Mouse (Mus musculus) liver (tissue): ENCODE results near the gene Def8.

Experiments used
- DNase-seq: peaks from one replicate; pipeline ENCODE4 v3.0.0-alpha.2; 2020; ENCODE audit warnings: mixed read lengths

Gene Def8

GRCm38 (mm10) chr8:123497699-123498098 lies 74.4 kb downstream of the Def8 start:
- DNase-seq = no peak

- no peak for DNase-seq
Observed at GRCm38 (mm10) chr8:123498963-123499362, 75.6 kb downstream of the Def8 start.

DNA sequence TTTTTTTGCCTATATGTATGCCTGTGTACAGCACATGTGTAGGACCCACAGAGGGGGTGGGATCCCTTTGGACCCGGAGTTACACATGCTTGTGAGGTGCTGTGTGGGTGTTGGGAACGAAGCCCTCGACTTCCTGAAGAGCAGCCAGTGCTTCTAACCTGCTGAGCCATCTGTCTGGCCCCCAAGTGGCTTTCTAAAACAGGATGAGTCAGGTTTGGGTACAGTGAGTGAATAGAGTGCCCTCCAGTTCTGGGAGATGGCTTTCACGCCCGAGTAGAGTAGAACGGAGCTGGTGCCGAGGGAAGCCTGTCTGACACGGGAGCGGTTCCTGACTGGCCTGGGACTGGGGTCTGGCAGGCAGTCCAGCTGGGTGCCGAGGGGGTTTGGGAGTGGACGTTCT lies 76.2 kb downstream of the Def8 start:
- DNase-seq = no peak

GRCm38 (mm10) chr8:123502192-123502591 lies 78.9 kb downstream of the Def8 start:
- DNase-seq = no peak

DNA sequence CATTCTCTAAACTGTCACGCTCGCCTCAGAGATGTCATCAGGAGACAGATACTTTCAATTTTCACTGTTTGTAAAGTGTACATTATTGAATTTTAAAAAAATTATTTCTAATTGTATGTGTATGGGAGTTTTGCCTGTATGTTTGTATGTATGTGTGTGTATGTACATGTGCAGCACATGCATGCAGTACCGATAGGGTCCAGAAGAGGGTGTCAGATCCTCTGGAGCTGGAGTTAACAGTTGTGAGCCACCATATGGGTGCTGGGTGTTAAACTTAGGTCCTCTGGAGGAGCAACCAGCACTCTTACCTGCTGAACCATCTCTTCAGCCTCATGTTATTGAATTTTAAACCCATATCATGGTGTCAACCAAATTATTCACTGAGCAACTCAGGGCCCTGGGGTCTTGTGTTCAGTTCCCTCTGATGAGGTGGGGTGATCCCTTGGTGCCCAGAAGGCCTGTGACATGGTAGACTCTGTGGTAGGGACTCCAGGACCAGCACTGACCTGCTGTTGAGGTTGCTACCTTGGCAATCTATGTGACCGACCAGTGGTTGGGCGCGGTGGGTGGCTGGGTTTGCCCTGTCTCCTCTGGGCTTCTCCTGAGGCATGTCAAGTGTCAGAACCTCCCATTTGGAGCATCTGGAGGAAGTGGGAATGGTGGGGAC lies 80.6 kb downstream of the Def8 start:
- no peak for DNase-seq

- no peak for DNase-seq
Observed at GRCm38 (mm10) chr8:123504591-123505195, 81.4 kb downstream of the Def8 start.

DNA sequence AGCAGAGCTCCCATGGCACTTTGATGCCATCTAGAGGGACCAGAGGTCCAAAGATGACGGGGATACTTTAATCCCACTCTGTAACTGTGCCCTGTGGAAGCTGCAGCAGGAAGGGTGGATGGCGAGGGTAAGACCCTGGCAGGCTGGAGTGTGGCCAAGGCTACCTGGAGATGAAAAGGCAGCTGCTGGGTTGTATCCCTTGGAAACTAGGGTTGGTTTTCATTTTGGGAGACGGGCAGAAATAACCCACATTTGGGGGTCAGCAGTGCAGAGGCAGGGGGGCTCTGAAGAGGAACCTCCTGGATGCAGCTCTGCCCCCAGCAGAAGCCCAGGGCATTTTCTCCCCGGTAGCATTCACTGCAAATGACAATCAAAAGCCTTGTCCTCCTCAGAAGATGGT lies 81.9 kb downstream of the Def8 start:
- DNase-seq = no peak

DNA sequence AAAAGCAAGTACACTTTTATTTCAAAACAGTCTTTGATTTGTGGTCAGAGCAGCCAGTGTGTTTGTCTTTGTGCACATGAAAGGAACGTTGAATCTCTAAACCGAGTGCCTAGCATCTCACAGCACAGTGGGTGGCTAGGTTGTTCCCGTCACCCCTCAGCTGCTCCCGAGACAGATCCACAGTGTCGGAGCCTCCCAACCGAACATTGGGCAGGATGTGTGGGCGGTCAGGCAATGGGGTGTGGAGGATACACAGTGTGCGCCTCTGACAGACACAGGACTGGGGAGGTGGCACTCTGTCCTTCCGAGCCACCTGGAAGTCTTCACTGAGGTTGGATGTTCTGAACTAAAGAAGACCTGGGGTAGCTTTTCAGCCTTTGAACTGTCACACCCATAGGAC lies 82.4 kb downstream of the Def8 start:
- DNase-seq = no peak

DNA sequence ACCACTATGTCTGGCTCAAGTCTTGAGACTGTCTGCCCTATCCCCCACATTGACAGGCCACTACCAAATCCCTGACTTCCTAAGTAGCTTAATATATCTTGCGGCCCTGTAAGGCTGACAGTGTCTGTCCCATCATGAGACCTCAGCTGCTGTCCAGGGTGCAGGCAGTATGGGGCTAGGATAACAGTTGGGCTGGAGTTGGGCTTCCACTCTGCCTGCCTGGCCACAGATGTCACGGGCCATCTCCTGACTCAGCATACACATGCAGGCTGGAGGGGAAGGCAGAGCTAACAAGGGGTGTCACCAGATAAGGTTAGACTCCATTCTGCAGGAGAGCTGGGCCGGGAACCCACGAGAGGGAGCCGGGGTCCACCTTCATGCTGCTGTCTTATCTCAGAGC lies 83.8 kb downstream of the Def8 start:
- DNase-seq = no peak

DNA sequence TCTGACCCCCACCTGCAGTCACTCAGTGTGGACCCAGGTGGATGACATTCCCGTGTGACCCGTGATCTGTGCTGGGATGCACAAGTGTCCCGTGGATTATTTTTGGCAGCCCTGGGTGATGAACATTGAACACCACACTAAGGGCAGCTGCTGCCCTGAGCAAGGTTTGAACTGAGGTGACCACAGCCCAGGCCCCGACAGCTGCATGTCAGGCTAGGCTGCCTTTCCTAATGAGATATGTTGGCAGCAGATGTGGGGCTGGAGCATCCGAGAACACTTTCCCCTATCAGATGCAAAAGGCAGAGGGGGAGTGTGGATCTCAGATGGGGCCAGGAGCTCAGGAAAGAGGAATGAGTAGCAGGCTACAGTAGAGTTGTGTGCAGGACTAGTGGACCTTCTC lies 87.5 kb downstream of the Def8 start:
- no peak for DNase-seq
